Mouse (Mus musculus) adrenal gland, adult 10 weeks (tissue): ENCODE data around the gene Gsdme. TPM values are rescaled to one million over a fixed set of nuclear protein-coding genes. Genes with fewer than 3 reads are reported as not detected.

ENCODE experiments used
- polyA plus RNA-seq: library from polyadenylated mRNA; stranded (reverse); fragments of 350-450 nt; fragmentation: Illumina TruSeq; extraction: RNeasy Lipid Tissue Mini Kit (QIAGEN cat#74804); gene quantifications from one replicate; pipeline ENCODE4 v1.2.3, GENCODE M21; 2014; ENCODE audit warnings: low read depth, low replicate concordance

Gsdme gene
- polyA plus RNA-seq: 0.99 TPM

DNA sequence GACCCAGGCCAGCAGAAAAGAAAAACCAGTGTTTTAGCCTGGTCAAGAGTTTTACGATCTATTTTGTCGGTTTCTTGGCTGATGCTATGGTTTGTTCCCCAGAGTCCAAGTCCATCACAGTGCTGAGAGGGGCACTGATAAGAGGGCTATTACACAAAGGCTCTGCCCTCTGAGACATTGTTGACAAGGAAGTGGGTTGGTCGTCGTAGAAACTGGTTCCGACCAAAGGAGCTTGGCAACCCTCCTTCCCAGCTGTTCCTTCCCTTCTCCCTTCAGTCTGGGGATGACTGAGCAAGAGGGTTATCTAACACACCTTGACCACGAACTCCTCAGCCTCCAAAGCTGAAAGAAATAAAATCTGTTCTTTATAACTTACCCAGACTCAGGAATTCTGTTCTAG lies at the start of gene Gsdme:
TSS of gene Gsdme (minus strand) at position 193 of the 400 bp plus-strand sequence.

Other genes with a start within 250 kb of the Gsdme start
- gene Mpp6, start 153.6 kb downstream of the Gsdme start, polyA plus RNA-seq: 60.7 TPM
- gene Osbpl3, start 192.3 kb upstream of the Gsdme start, polyA plus RNA-seq: 40.1 TPM